Mouse (Mus musculus) CD4-positive naive resting alpha-beta T cell, adult 57 days (primary cell): ENCODE results near the gene Dtymk. TPM values are rescaled to one million over a fixed set of nuclear protein-coding genes. Genes with fewer than 3 reads are reported as not detected.

ENCODE experiments used
- total RNA-seq: library from RNA; stranded (reverse); gene quantifications from one replicate; pipeline ENCODE4 v1.2.4, GENCODE M21; 2023

Gene Dtymk
- 59.8 TPM for total RNA-seq

DNA sequence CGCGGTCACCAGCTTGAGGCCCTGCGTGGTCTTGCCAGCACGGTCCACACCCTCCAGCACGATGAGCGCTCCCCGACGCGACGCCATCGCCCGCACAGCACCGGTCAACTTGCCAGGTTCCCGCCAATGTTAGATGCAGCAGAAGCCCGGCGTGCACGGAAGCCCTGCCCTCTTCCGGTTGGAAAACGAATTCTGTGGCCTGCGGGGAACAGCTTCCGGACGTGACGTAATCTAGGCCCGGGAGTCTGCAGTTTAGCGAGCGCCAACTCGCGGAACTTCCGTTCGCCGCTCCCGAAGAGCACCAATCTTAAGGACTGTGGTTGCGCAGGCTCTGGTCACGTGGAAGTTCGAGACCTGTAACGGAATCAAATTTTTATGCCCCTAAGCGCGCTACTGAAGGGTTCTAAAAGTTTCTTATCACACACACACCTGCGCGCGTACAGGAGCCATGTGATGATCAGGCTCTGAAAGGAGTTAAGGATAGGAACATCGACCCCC is at the start of gene Dtymk:
Dtymk (minus strand) TSS at position 194 of the 498 bp plus-strand sequence.

DNA sequence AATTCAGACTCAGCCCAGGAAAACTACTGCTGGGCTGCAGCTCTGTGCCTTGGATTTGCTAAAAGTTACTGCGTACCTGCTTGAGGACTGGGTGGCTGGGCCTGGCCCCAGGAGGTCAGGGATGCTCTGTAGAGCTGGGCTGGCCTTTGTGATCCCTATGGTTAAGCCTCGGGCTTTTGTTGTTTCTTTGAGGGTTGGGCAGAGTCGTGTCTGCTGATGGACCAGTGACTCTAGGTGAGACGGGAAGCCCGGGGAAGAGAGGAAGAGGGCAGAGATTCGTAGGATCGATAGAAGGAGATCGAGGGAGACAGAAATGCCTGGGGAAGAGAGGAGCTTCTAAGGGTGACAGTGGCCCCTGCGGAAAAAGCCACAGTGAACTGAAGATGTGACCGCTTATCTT is 22.9 kb upstream of the Dtymk start, which contains the start of gene D2hgdh:
D2hgdh (plus strand) TSS at position 301 of the 400 bp plus-strand sequence.

DNA sequence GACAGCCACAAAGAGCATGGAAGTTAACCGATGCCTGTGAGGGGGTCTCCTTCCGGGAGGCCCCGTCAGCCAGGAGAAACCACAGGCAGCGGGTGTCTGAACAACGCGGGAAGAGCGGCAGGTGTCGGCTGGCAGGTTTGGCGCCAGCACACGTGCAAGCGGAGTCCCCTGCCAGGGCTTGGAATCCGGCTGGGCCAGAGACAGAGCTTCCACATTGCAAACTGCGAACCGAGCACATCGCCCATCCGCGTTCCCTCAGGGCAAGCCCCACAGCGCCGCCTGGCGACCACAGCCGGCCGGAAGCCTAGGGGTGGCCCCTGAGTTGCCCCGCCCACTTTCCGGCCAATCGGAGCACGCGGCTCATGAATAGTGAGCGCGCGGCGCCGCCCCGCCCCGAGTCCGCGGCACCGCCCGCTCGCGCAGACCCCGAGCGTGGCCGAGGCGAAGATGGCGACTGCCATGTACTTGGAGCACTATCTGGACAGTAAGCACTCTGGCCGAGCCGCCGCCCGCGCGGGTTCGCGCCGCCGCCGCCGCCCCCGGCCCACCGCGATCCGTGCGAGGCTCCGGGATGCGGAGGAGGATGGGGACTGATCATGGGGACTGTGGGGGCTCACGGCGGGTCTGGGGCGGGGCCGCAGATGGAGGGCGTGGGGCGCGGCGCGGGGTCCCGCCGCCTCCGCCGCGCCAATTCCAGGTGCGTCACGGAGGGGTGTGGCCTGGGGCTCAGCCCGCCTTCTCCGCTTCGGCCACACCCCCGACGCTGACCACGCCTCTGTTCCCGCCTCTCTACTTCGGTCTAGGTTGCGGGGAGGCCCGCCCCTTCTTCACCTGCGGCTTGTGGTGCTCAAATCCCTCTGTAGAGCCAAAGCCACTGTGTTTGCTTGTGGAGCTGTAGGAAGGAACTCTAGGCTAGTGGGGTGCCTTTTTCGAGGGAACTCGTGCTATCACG is 2.1 kb upstream of the Dtymk start, which contains the start of gene Ing5:
Ing5 (plus strand) TSS at position 410 of the 952 bp plus-strand sequence.

DNA sequence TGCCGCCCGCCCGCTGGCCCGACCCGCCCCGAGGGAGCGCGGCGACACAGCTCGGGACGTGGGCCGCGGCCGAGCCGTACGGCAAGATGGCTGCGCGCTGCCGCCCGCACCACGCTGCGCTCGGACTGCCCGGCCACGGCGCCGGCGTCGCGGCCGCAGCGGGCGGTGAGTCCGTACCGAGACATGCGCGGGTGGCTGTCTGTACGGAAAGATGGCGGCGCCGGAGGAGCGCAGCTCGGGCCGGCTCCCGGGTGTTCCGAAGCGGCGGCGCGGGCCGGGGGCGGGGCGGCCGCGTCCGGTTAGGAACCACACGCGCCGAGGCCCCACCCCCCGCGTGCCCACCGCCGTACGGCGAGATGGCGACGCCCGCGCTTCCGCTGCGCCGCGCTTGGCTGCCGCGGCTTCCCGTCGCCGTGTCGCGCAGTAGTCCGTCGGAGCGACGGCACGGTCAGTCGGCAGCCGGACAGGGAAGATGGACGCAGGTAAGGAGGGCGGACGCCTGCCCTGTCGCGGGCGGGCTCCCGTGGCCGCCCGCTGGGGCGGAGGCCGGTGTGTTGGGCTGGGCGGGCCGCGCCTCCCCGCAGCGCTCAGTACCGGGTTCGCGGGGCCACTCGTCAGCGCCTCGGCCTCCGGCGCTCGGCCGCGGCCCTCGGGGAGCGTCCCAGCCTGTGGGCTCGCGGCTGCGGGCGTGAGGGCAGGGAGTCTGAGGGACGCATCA is 47.0 kb downstream of the Dtymk start, which contains the start of gene Thap4:
Thap4 (minus strand) TSS at position 292 of the 718 bp plus-strand sequence.

GRCm38 (mm10) chr1:93751290-93751689 is 50.4 kb downstream of the Dtymk start, which contains the start of gene Atg4b:
Gene Atg4b, plus strand, starts transcription at chr1:93751500.

Other genes starting within 250 kb of the Dtymk start
- gene Stk25, start 143.3 kb downstream of the Dtymk start, total RNA-seq = 113 TPM
- 0.53 TPM for gene Bok, start 116.3 kb downstream of the Dtymk start, total RNA-seq
- 97.7 TPM for gene Atg4b, start 50.4 kb downstream of the Dtymk start, total RNA-seq
- 22.7 TPM for gene Thap4, start 47.1 kb downstream of the Dtymk start, total RNA-seq
- 32.4 TPM for gene Ing5, start 2.0 kb upstream of the Dtymk start, total RNA-seq
- gene D2hgdh, start 23.0 kb upstream of the Dtymk start, total RNA-seq = 48.4 TPM
- not detected for gene Gal3st2, start 59.4 kb upstream of the Dtymk start, total RNA-seq
- 0.77 TPM for gene Gal3st2b, start 116.4 kb upstream of the Dtymk start, total RNA-seq
- gene Gal3st2c, start 188.6 kb upstream of the Dtymk start, total RNA-seq = 0.21 TPM
- not detected for gene Neu4, start 218.5 kb upstream of the Dtymk start, total RNA-seq